Mouse (Mus musculus) liver, adult 2 months (tissue): ENCODE measurements at regions not wholly inside any gene's neighbourhood (a gene's known extent, or its start where the extent isn't known, plus 50 kb on each side); places are given as distances from the start of the nearest gene placed in this dataset.

ENCODE experiments used
- CTCF ChIP-seq: fragments of 200-500 bp; IDR thresholded peaks from 2 replicates; pipeline ENCODE4 v1.5.1; 2011; ENCODE audit warnings: low read depth, low read length, control low read depth
- POLR2A ChIP-seq: fragments of 200-500 bp; IDR thresholded peaks from 2 replicates; pipeline ENCODE4 v1.6.1; 2011; ENCODE audit warnings: low read length, control low read depth; ENCODE audit not compliant: insufficient read depth; ENCODE audit errors: extremely low read depth

DNA sequence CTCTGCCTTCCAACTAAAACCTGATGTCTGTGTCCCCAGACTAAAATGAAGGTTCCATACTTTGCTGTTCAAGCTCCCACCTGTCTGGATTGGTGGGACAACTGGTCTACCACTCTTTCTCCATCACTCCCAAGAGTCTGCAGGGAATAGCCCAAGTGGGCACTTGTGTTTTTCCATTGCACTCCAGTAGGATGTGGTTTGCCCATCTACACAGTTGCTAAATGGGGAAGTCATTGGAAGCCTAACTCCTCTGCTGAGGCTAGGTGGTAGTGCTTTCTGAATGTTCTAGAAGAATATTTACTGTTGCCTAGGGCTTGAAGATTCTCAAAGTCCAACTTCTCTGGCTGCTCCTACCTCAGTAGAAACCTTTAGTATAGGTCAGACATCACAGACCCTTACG, 125.0 kb downstream of the Mtx3 start:
- TF ChIP-seq POLR2A (no peak), CTCF (no peak)
